Mouse (Mus musculus) embryonic facial prominence, embryonic 14.5 days (tissue): ENCODE measurements around the gene Etv3. TPM values are rescaled to one million over a fixed set of nuclear protein-coding genes. Genes with fewer than 3 reads are reported as not detected.

ENCODE experiments used
- ATAC-seq: fragments of 200-750 bp; cut with Nextera tagmentation; 2 replicates; pipeline ENCODE4 v1.8.0; 2017; ENCODE audit warnings: low read depth, moderate number of reproducible peaks, moderate TSS enrichment
- DNase-seq: peaks from one replicate; pipeline ENCODE4 v3.0.0-alpha.2; 2015; ENCODE audit warnings: low spot score
- H3K27ac ChIP-seq: fragments of 300-500 bp; sonication (generic); replicated peaks from 2 replicates; pipeline ENCODE4 v1.5.1; 2014; ENCODE audit warnings: low read depth, mild to moderate bottlenecking, low read length, moderate library complexity
- H3K27me3 ChIP-seq: fragments of 300-500 bp; sonication (generic); replicated peaks from 2 replicates; pipeline ENCODE4 v1.6.1; 2014; ENCODE audit warnings: low read length; ENCODE audit not compliant: control insufficient read depth, insufficient read depth
- H3K36me3 ChIP-seq: fragments of 300-500 bp; sonication (generic); 2 replicates; pipeline ENCODE4 v1.6.1; 2014; ENCODE audit warnings: low read length, mixed read lengths; ENCODE audit not compliant: control insufficient read depth, insufficient read depth
- H3K4me1 ChIP-seq: fragments of 300-500 bp; sonication (generic); 2 replicates; pipeline ENCODE4 v1.6.1; 2014; ENCODE audit warnings: antibody characterized with exemption, low read length; ENCODE audit not compliant: control insufficient read depth, insufficient read depth
- H3K4me2 ChIP-seq: fragments of 300-500 bp; sonication (generic); 2 replicates; pipeline ENCODE4 v1.6.1; 2014; ENCODE audit warnings: low read depth, mild to moderate bottlenecking, low read length, moderate library complexity, mixed read lengths
- H3K4me3 ChIP-seq: fragments of 300-500 bp; sonication (generic); 2 replicates; pipeline ENCODE4 v1.5.1; 2014; ENCODE audit warnings: low read depth, mild to moderate bottlenecking, low read length
- H3K9ac ChIP-seq: fragments of 300-500 bp; sonication (generic); 2 replicates; pipeline ENCODE4 v1.6.1; 2014; ENCODE audit warnings: low read depth, mild to moderate bottlenecking, low read length, moderate library complexity, mixed read lengths
- H3K9me3 ChIP-seq: fragments of 300-500 bp; sonication (generic); 2 replicates; pipeline ENCODE4 v1.6.1; 2016; ENCODE audit warnings: low read length; ENCODE audit not compliant: control insufficient read depth
- WGBS: fragments of 180-500 bp; shearing (Covaris S2); extraction: QIAGEN DNeasy Blood & Tissue Kit; methylation state at CpG from one replicate; pipeline ENCODE4 v1.1.7; 2014; 5-methylcytosine and 5-hydroxymethylcytosine counted together
- polyA plus RNA-seq: library from polyadenylated mRNA; unstranded; fragments of >200 nt; fragmentation: Nextera tagmentation; extraction: Ambion mirVana; gene quantifications from 2 replicates; pipeline ENCODE4 v1.2.1, GENCODE M21; 2014

Gene Etv3
- polyA plus RNA-seq, 1 experiment from 2014 or later, result 10.8 TPM

GRCm38 (mm10) chr3:87509061-87509460 lies 16.1 kb upstream of the Etv3 start:
- Histone ChIP-seq H3K4me3 (no peak overlapping the region), H3K4me2 (no peak overlapping the region), H3K9ac (no peak overlapping the region), H3K27ac (no peak overlapping the region), H3K9me3 (no peaks in the 10 kb centered on the region), H3K36me3 (no peaks in the 10 kb centered on the region), H3K4me1 (no peaks in the 10 kb centered on the region), H3K27me3 (no peaks in the 10 kb centered on the region)
- ATAC-seq (no peak), DNase-seq (no peak)
- WGBS, result 42% methylated on average over 4 of the region's 4 CpGs

DNA sequence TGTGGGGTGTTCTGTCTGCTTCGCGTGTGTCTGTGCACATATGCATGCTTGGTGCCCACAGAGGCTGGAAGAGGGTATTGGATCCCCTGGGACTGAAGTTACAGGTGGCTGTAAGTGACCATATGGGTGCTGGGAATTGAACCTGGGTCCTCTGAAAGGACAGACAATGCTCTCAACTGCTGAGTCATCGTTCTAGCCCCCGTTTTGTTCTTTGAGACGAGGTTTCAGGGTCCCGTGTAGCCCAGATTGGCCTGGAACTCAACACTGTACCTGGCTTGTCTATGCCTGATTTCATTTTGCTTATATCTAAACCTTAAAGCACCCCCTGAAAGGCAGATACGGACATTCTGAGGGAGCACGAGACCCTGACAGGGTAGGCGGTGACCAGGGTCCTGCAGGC lies 14.4 kb upstream of the Etv3 start:
- Histone ChIP-seq H3K9ac (no peak overlapping the region), H3K27ac (no peak overlapping the region), H3K27me3 (no peaks in the 10 kb centered on the region), H3K4me3 (no peak overlapping the region), H3K4me2 (no peak overlapping the region), H3K9me3 (no peaks in the 10 kb centered on the region), H3K4me1 (no peaks in the 10 kb centered on the region), H3K36me3 (no peaks in the 10 kb centered on the region)
- DNase-seq (no peak), ATAC-seq (no peak)
- 95% methylated on average over 9 of the region's 9 CpGs for WGBS

- Histone ChIP-seq H3K4me2 (no peak overlapping the region), H3K9ac (no peak overlapping the region), H3K4me1 (no peaks in the 10 kb centered on the region), H3K27ac (no peak overlapping the region), H3K9me3 (no peaks in the 10 kb centered on the region), H3K36me3 (no peaks in the 10 kb centered on the region), H3K4me3 (no peak overlapping the region), H3K27me3 (no peaks in the 10 kb centered on the region)
- WGBS, result 46% methylated on average over 16 of the region's 16 CpGs
- ATAC-seq (no peak), DNase-seq (no peak)
Observed at GRCm38 (mm10) chr3:87511971-87512765, 13.0 kb upstream of the Etv3 start.

DNA sequence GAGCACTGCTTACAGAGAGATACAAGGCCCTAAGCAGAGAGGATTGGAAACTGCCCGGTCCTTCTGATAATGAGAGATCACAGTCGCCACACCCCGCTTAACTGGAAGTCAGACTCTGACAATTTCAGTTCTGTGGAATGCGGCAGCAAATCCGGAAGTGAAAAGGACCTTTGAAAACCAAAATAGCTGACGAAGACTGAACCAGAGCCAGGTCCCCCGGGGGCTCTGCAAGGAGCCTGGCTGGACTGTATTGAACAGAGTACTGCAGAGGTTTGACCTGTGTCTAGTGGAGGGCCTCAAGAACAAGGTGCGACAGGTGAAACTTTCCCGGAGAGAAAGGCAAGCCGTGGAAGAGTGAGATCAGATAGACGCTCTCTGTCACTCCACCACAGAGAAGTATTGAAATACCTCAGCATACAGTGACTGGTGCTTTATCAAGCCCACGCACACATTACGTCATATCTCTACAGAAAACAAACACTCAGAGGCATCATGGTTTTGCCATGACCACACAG lies 9.6 kb upstream of the Etv3 start:
- no peak for ATAC-seq

DNA sequence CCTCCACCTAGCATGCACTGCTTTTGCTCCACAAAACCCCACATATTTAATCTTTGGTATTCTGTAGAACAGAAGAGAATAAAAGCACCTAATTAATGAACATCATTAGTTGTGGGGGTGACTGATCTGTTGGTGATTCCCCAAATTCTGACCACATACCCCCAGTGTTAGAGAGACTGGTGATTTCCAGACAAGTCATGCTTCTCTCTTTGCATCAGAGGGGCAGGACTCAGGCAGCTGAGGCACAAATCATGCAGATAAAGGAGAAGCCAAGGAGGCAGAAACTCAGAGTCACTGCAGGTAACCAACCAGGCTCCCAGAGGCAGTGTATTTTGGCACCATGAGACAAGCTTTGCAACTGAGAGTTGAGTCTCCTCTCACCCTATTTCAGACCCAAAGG lies 6.8 kb upstream of the Etv3 start:
- H3K4me3 ChIP-seq, result no peak overlapping the region
- peak; percentile 50; the same call in 1 of the 2 replicates for ATAC-seq
- no peak overlapping the region for H3K4me2 ChIP-seq
- no peak overlapping the region for H3K27ac ChIP-seq
- DNase-seq, result no peak
- no peaks in the 10 kb centered on the region for H3K27me3 ChIP-seq
- no peaks in the 10 kb centered on the region for H3K4me1 ChIP-seq
- H3K36me3 ChIP-seq, result no peaks in the 10 kb centered on the region
- H3K9ac ChIP-seq, result no peak overlapping the region
- H3K9me3 ChIP-seq, result no peaks in the 10 kb centered on the region

More for the DNA sequence above, 9.6 kb upstream of the Etv3 start:
- Histone ChIP-seq H3K9me3 (no peaks in the 10 kb centered on the region), H3K27me3 (no peaks in the 10 kb centered on the region), H3K4me2 (peak overlapping the region; percentile 23; the same call in 1 of the 2 replicates), H3K4me3 (no peak overlapping the region), H3K4me1 (no peaks in the 10 kb centered on the region), H3K36me3 (no peaks in the 10 kb centered on the region), H3K27ac (no peak overlapping the region), H3K9ac (no peak overlapping the region)
- no peak for DNase-seq
- 39% methylated on average over 13 of the region's 13 CpGs for WGBS

DNA sequence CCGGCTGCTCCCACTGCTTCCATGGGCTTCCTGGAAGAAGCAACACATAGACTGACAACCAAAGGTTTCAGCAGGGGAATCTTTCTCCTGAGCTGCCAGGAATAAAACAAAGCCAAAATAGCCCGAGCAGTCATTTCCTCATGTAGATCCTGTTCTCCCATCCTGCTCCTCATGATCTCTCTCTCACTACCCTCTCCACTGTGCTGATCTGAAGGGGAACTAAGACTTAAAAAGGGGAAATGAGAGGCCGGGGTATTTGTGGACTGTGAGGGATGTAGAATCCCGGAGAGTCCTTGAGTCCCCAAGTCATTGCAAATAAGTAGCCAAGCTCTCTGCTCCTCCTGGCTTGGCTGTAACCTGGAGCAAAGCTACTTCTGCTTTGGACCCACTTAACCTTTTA lies 4.1 kb upstream of the Etv3 start:
- Histone ChIP-seq H3K4me3 (no peak overlapping the region), H3K36me3 (no peaks in the 10 kb centered on the region), H3K9me3 (no peaks in the 10 kb centered on the region), H3K4me1 (peaks cover under 1% of the 10 kb centered on the region; the same call in 1 of the 2 replicates), H3K27me3 (no peaks in the 10 kb centered on the region), H3K4me2 (no peak overlapping the region), H3K9ac (no peak overlapping the region), H3K27ac (no peak overlapping the region)
- ATAC-seq, result no peak
- 77% methylated on average over 4 of the region's 4 CpGs for WGBS
- no peak for DNase-seq

DNA sequence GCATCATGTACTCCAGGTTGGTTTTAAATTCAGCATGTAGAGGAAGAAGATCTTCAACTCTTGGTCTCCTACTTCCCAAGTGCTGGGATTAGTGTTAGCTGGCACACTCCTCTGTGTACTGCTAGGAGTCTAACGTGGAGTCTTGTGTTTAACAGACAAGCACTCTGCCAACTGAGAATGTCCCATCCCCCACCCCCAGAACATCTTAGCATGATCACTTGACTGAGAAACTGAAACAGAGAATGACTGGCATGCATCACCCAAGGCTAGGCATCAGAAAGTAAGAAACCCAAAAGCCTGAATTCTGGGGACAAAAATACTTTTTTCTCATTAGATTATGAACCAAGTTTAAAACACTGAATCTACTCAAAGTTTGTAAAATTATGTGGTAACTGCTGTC lies 3.4 kb upstream of the Etv3 start:
- H3K9ac ChIP-seq, result no peak overlapping the region
- ATAC-seq (no peak), DNase-seq (no peak)
- no peaks in the 10 kb centered on the region for H3K27me3 ChIP-seq
- no peak overlapping the region for H3K4me3 ChIP-seq
- no peak overlapping the region for H3K4me2 ChIP-seq
- H3K4me1 ChIP-seq, result peaks cover 7% of the 10 kb centered on the region; the same call in 1 of the 2 replicates
- H3K9me3 ChIP-seq, result no peaks in the 10 kb centered on the region
- 49% methylated on average over 1 of the region's 1 CpGs for WGBS
- no peak overlapping the region for H3K27ac ChIP-seq
- H3K36me3 ChIP-seq, result no peaks in the 10 kb centered on the region

GRCm38 (mm10) chr3:87523701-87524100 lies 1.5 kb upstream of the Etv3 start:
- Histone ChIP-seq H3K9me3 (no peaks in the 10 kb centered on the region), H3K4me2 (no peak overlapping the region), H3K4me1 (peaks cover 7% of the 10 kb centered on the region; the same call in 1 of the 2 replicates), H3K9ac (no peak overlapping the region), H3K27me3 (no peaks in the 10 kb centered on the region), H3K27ac (no peak overlapping the region), H3K36me3 (peaks cover 14% of the 10 kb centered on the region), H3K4me3 (no peak overlapping the region)
- ATAC-seq (no peak), DNase-seq (no peak)
- WGBS, result 94% methylated on average over 9 of the region's 9 CpGs
